8 mouse cellular contexts compared by ENCODE assay signal in the genomic region with DNA sequence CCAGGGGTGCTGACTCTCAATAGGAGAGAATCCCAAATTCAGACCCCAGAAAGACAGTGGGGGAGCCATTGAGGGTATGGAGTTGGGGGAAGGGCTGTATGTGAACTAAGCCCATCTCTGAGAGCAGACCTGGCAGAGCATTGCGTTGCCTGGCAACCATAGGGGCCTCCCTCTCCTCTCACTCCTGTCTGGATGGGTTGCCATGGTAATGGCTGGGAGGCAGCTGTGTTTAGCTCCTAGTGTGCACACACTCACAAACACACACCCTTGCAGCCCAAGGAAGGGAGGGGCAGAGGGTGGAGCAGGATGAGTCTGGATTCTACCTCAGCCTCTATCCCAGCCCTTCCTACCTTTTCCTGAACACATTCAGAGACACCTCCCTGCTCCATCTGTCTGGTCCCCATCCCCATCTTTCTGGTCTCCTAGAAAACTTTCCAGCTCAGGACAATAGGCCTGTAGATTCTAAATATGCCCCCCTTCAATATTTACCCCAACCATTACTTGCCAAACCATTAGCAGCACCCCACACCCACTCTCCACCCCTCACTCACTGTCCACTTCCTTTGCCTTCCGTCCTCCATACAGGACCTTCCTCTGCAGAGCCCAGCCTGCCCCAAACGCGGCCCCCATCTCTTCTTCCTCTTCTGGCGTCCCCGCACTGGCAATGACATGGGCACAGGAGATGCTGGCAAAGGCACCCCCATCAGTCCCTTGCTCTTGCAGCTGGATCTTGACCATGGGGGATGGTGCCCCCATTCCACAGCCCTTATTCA. TPM values are rescaled to one million over a fixed set of nuclear protein-coding genes. Genes with fewer than 3 reads are reported as not detected.
DNase-seq lines count a peak whose midpoint lies in the region; ATAC-seq lines count a peak whose summit lies in the region.

No protein-coding gene starts in this region.

- no peak overlapping the region for H3K27ac ChIP-seq in embryonic facial prominence, embryonic 15.5 days (replicated peaks)
- H3K27ac ChIP-seq in intestine, embryonic 16.5 days (ENCODE audit: low read length) = no peak overlapping the region
- H3K27ac ChIP-seq in stomach, embryonic 16.5 days (ENCODE audit: low read length) = no peak overlapping the region

- no peaks in the 10 kb centered on the region for H3K9me3 ChIP-seq in embryonic facial prominence, embryonic 15.5 days (replicated peaks)
- H3K9me3 ChIP-seq in intestine, embryonic 16.5 days (ENCODE audit: control insufficient read depth, low read length) = no peaks in the 10 kb centered on the region
- H3K9me3 ChIP-seq in stomach, embryonic 16.5 days (replicated peaks; ENCODE audit: control insufficient read depth, low read length) = no peaks in the 10 kb centered on the region

- ATAC-seq in embryonic facial prominence, embryonic 15.5 days (ENCODE audit: insufficient number of reproducible peaks, low FRiP score, low TSS enrichment, low read depth) = 0 out of 2 replicates have a peak, but pooled peaks have one; percentile 25
- ATAC-seq in intestine, embryonic 16.5 days = peak; percentile 41; the same call in 1 of the 2 replicates
- ATAC-seq in stomach, embryonic 16.5 days (ENCODE audit: insufficient read depth, low FRiP score) = peak; percentile 44; the same call in 1 of the 2 replicates
- ATAC-seq in erythroid progenitor cell, adult 5-6 weeks (replicated peaks; ENCODE audit: low FRiP score, poor library complexity, severe bottlenecking) = no peak

- peak; percentile 98 for DNase-seq in brain, embryonic 18.5 days (ENCODE audit: low read depth, low spot score)
- DNase-seq in mesoderm, embryonic 11.5 days (ENCODE audit: low read depth, low spot score) = peak; percentile 91
- no peak for DNase-seq in adrenal gland, adult 2 months
- no peak for DNase-seq in T-cell, adult 2 months (ENCODE audit: low spot score)

- no peak overlapping the region for H3K4me2 ChIP-seq in embryonic facial prominence, embryonic 15.5 days (replicated peaks)
- H3K4me2 ChIP-seq in intestine, embryonic 16.5 days (ENCODE audit: low read depth, low read length) = no peak overlapping the region
- no peak overlapping the region for H3K4me2 ChIP-seq in stomach, embryonic 16.5 days (ENCODE audit: low read depth, low read length)

- H3K9ac ChIP-seq in embryonic facial prominence, embryonic 15.5 days = no peak overlapping the region
- no peak overlapping the region for H3K9ac ChIP-seq in intestine, embryonic 16.5 days (ENCODE audit: low read depth, low read length)
- H3K9ac ChIP-seq in stomach, embryonic 16.5 days (ENCODE audit: low read length) = no peak overlapping the region; the same call in 1 of the 2 replicates

- 71% methylated on average over 6 of the region's 6 CpGs for WGBS in embryonic facial prominence, embryonic 15.5 days
- WGBS in intestine, embryonic 16.5 days = 69% methylated on average over 6 of the region's 6 CpGs
- WGBS in stomach, embryonic 16.5 days = 62% methylated on average over 6 of the region's 6 CpGs

- no peaks in the 10 kb centered on the region for H3K27me3 ChIP-seq in embryonic facial prominence, embryonic 15.5 days
- H3K27me3 ChIP-seq in intestine, embryonic 16.5 days (replicated peaks; ENCODE audit: control insufficient read depth, insufficient read depth, low read length) = no peaks in the 10 kb centered on the region
- H3K27me3 ChIP-seq in stomach, embryonic 16.5 days (ENCODE audit: control insufficient read depth, insufficient read depth, low read length) = no peaks in the 10 kb centered on the region

- H3K4me1 ChIP-seq in embryonic facial prominence, embryonic 15.5 days = peaks cover 31% of the 10 kb centered on the region
- peaks cover 8% of the 10 kb centered on the region; the same call in 1 of the 2 replicates for H3K4me1 ChIP-seq in intestine, embryonic 16.5 days (ENCODE audit: control insufficient read depth, insufficient read depth, low read length)
- H3K4me1 ChIP-seq in stomach, embryonic 16.5 days (ENCODE audit: control insufficient read depth, insufficient read depth, low read length) = peaks cover 7% of the 10 kb centered on the region; the same call in 1 of the 2 replicates

- H3K4me3 ChIP-seq in embryonic facial prominence, embryonic 15.5 days (replicated peaks) = no peak overlapping the region
- H3K4me3 ChIP-seq in intestine, embryonic 16.5 days (ENCODE audit: low read length) = no peak overlapping the region
- no peak overlapping the region for H3K4me3 ChIP-seq in stomach, embryonic 16.5 days (replicated peaks; ENCODE audit: low read length)

- peaks cover 51% of the 10 kb centered on the region for H3K36me3 ChIP-seq in embryonic facial prominence, embryonic 15.5 days
- peaks cover 5% of the 10 kb centered on the region; the same call in 1 of the 2 replicates for H3K36me3 ChIP-seq in intestine, embryonic 16.5 days (ENCODE audit: control insufficient read depth, insufficient read depth, low read length)
- no peaks in the 10 kb centered on the region; the same call in 1 of the 2 replicates for H3K36me3 ChIP-seq in stomach, embryonic 16.5 days (ENCODE audit: control insufficient read depth, insufficient read depth, low read length)

RNA-seq across cellular contexts. Expression of a gene that starts 6.9 kb away (rescaled TPM):
- polyA plus RNA-seq in embryonic facial prominence, embryonic 15.5 days (2015; fragmentation: Nextera tagmentation; extraction: Ambion mirVana) = 4.6 and 4.7 TPM in 2 replicates
- 2.2 and 2.3 TPM in 2 replicates for polyA plus RNA-seq in intestine, embryonic 16.5 days (2015; fragmentation: Nextera tagmentation; extraction: Ambion mirVana)
- 2.7 and 3.1 TPM in 2 replicates for polyA plus RNA-seq in stomach, embryonic 16.5 days (2015; fragmentation: Nextera tagmentation; extraction: Ambion mirVana)
- total RNA-seq in adrenal gland, adult 2 months (2021) = 1 to 10 TPM; 2.2 to 6.0 TPM
- polyA plus RNA-seq in adrenal gland, adult 2 months (2012; rRNA removed) = 7.3 and 8.9 TPM in 2 replicates
- 2.5 TPM in 1 of 2 replicates, not detected in the other for total RNA-seq in erythroid progenitor cell, adult 5-6 weeks (2015; ENCODE audit: low replicate concordance)
- 1.4 and 4.9 TPM in 2 replicates for total RNA-seq in erythroid progenitor cell, adult 5-6 weeks (2017; ENCODE audit: low replicate concordance)

RNA-seq across cellular contexts. Expression of a gene that starts 11.1 kb away (rescaled TPM):
- polyA plus RNA-seq in embryonic facial prominence, embryonic 15.5 days (2015; fragmentation: Nextera tagmentation; extraction: Ambion mirVana) = 167 and 175 TPM in 2 replicates
- polyA plus RNA-seq in intestine, embryonic 16.5 days (2015; fragmentation: Nextera tagmentation; extraction: Ambion mirVana) = 116 and 122 TPM in 2 replicates
- 115 and 119 TPM in 2 replicates for polyA plus RNA-seq in stomach, embryonic 16.5 days (2015; fragmentation: Nextera tagmentation; extraction: Ambion mirVana)
- 10 to 100 TPM; 82.9 to 89.9 TPM for total RNA-seq in adrenal gland, adult 2 months (2021)
- polyA plus RNA-seq in adrenal gland, adult 2 months (2012; rRNA removed) = 123 and 136 TPM in 2 replicates
- total RNA-seq in erythroid progenitor cell, adult 5-6 weeks (2015; ENCODE audit: low replicate concordance) = 31.0 and 47.9 TPM in 2 replicates
- total RNA-seq in erythroid progenitor cell, adult 5-6 weeks (2017; ENCODE audit: low replicate concordance) = 88.1 and 103 TPM in 2 replicates

RNA-seq across cellular contexts. Expression of a gene that starts 44.2 kb away (rescaled TPM):
- polyA plus RNA-seq in embryonic facial prominence, embryonic 15.5 days (2015; fragmentation: Nextera tagmentation; extraction: Ambion mirVana) = 34.5 and 39.9 TPM in 2 replicates
- polyA plus RNA-seq in intestine, embryonic 16.5 days (2015; fragmentation: Nextera tagmentation; extraction: Ambion mirVana) = 19.3 and 19.8 TPM in 2 replicates
- polyA plus RNA-seq in stomach, embryonic 16.5 days (2015; fragmentation: Nextera tagmentation; extraction: Ambion mirVana) = 9.4 and 17.0 TPM in 2 replicates
- 10 to 100 TPM; 16.1 to 40.1 TPM for total RNA-seq in adrenal gland, adult 2 months (2021)
- polyA plus RNA-seq in adrenal gland, adult 2 months (2012; rRNA removed) = 61.5 and 83.6 TPM in 2 replicates
- total RNA-seq in erythroid progenitor cell, adult 5-6 weeks (2015; ENCODE audit: low replicate concordance) = 43.6 and 45.8 TPM in 2 replicates
- total RNA-seq in erythroid progenitor cell, adult 5-6 weeks (2017; ENCODE audit: low replicate concordance) = 28.0 and 51.0 TPM in 2 replicates

RNA-seq across cellular contexts. Expression of a gene that starts 49.9 kb away (rescaled TPM):
- polyA plus RNA-seq in embryonic facial prominence, embryonic 15.5 days (2015; fragmentation: Nextera tagmentation; extraction: Ambion mirVana) = 16.5 and 18.1 TPM in 2 replicates
- 18.6 and 19.8 TPM in 2 replicates for polyA plus RNA-seq in intestine, embryonic 16.5 days (2015; fragmentation: Nextera tagmentation; extraction: Ambion mirVana)
- polyA plus RNA-seq in stomach, embryonic 16.5 days (2015; fragmentation: Nextera tagmentation; extraction: Ambion mirVana) = 16.3 and 19.0 TPM in 2 replicates
- total RNA-seq in adrenal gland, adult 2 months (2021) = 10 to 100 TPM; 29.2 to 37.6 TPM
- 73.7 and 85.2 TPM in 2 replicates for polyA plus RNA-seq in adrenal gland, adult 2 months (2012; rRNA removed)
- total RNA-seq in erythroid progenitor cell, adult 5-6 weeks (2015; ENCODE audit: low replicate concordance) = 91.4 and 101 TPM in 2 replicates
- 91.5 and 141 TPM in 2 replicates for total RNA-seq in erythroid progenitor cell, adult 5-6 weeks (2017; ENCODE audit: low replicate concordance)

RNA-seq across cellular contexts. Expression of a gene that starts 53.0 kb away (rescaled TPM):
- polyA plus RNA-seq in embryonic facial prominence, embryonic 15.5 days (2015; fragmentation: Nextera tagmentation; extraction: Ambion mirVana) = 12.4 and 13.7 TPM in 2 replicates
- polyA plus RNA-seq in intestine, embryonic 16.5 days (2015; fragmentation: Nextera tagmentation; extraction: Ambion mirVana) = 7.1 and 7.4 TPM in 2 replicates
- polyA plus RNA-seq in stomach, embryonic 16.5 days (2015; fragmentation: Nextera tagmentation; extraction: Ambion mirVana) = 7.4 and 8.2 TPM in 2 replicates
- total RNA-seq in adrenal gland, adult 2 months (2021) = 10 to 100 TPM; 43.9 to 46.4 TPM
- 29.9 and 35.4 TPM in 2 replicates for polyA plus RNA-seq in adrenal gland, adult 2 months (2012; rRNA removed)
- 45.4 and 50.7 TPM in 2 replicates for total RNA-seq in erythroid progenitor cell, adult 5-6 weeks (2015; ENCODE audit: low replicate concordance)
- 8.9 and 22.3 TPM in 2 replicates for total RNA-seq in erythroid progenitor cell, adult 5-6 weeks (2017; ENCODE audit: low replicate concordance)

Comparison
In these comparisons a context has a peak if more than half of its experiments do, and no peak if none do; other contexts are left out.
1. DNase-seq: peak in brain, embryonic 18.5 days (single experiment) and mesoderm, embryonic 11.5 days (single experiment); none in adrenal gland, adult 2 months (single experiment) and T-cell, adult 2 months (single experiment).